Mouse (Mus musculus): ENCODE measurements around the gene Ajap1.

GRCm38 (mm10) chr4:153381433-153381832, 101.2 kb downstream of the Ajap1 start:
- TF ChIP-seq CTCF (IDR thresholded peaks at IDR 0.05; ENCODE audit: borderline replicate concordance, control insufficient read depth, extremely low read depth, insufficient read depth, low read length, poor library complexity) (no peak), POLR2A (IDR thresholded peaks at IDR 0.05; ENCODE audit: control insufficient read depth, extremely low read depth, insufficient read depth, low read length, poor library complexity) (no peak)
